Comparison of ENCODE assay signal across 35 mouse cellular contexts in genomic region chr5:62462574-62462973, GRCm38 (mm10).
"Had no signal": no experiment of that assay in that cellular context is flagged by ENCODE, and none has a peak within 500 bp of the region (broad histone marks: within the 10 kb centered on the region; RNA-seq: fewer than 3 reads in every experiment).

No protein-coding gene starts in this region.

- H3K4me1 ChIP-seq: heart, embryonic 10.5 days; heart, embryonic 12.5 days; heart, embryonic 13.5 days; heart, embryonic 15.5 days; hindbrain, embryonic 10.5 days; hindbrain, embryonic 12.5 days; hindbrain, embryonic 13.5 days; hindbrain, embryonic 15.5 days; intestine, embryonic 15.5 days; kidney, embryonic 15.5 days had no signal

- H3K36me3 ChIP-seq: heart, embryonic 10.5 days; heart, embryonic 12.5 days; heart, embryonic 13.5 days; heart, embryonic 15.5 days; hindbrain, embryonic 10.5 days; hindbrain, embryonic 12.5 days; hindbrain, embryonic 13.5 days; hindbrain, embryonic 15.5 days; intestine, embryonic 15.5 days; kidney, embryonic 15.5 days had no signal

- H3K9me3 ChIP-seq: heart, embryonic 10.5 days; heart, embryonic 12.5 days; heart, embryonic 13.5 days; heart, embryonic 15.5 days; hindbrain, embryonic 10.5 days; hindbrain, embryonic 12.5 days; hindbrain, embryonic 13.5 days; hindbrain, embryonic 15.5 days; intestine, embryonic 15.5 days; kidney, embryonic 15.5 days had no signal

- ATAC-seq: hindbrain, embryonic 16.5 days; hindbrain, postnatal 0 days; inflammation-experienced regulatory T-cells, adult 6 months; intestine, embryonic 15.5 days; intestine, embryonic 16.5 days; intestine, postnatal 0 days had no signal

- H3K27me3 ChIP-seq: heart, embryonic 12.5 days; heart, embryonic 13.5 days; heart, embryonic 15.5 days; hindbrain, embryonic 12.5 days; hindbrain, embryonic 13.5 days; hindbrain, embryonic 15.5 days; intestine, embryonic 15.5 days; kidney, embryonic 15.5 days had no signal

- H3K4me2 ChIP-seq: heart, embryonic 11.5 days; heart, embryonic 12.5 days; heart, embryonic 13.5 days; heart, embryonic 15.5 days; hindbrain, embryonic 12.5 days; hindbrain, embryonic 13.5 days; hindbrain, embryonic 14.5 days; hindbrain, embryonic 15.5 days; intestine, embryonic 15.5 days; kidney, embryonic 15.5 days had no signal

- H3K9ac ChIP-seq: heart, embryonic 12.5 days; heart, embryonic 13.5 days; heart, embryonic 15.5 days; hindbrain, embryonic 12.5 days; hindbrain, embryonic 13.5 days; hindbrain, embryonic 14.5 days; hindbrain, embryonic 15.5 days; intestine, embryonic 15.5 days; kidney, embryonic 15.5 days had no signal

- H3K27ac ChIP-seq: heart, adult 2 months; heart, embryonic 10.5 days; heart, embryonic 13.5 days; heart, embryonic 15.5 days; hindbrain, embryonic 10.5 days; hindbrain, embryonic 12.5 days; hindbrain, embryonic 13.5 days; hindbrain, embryonic 14.5 days; hindbrain, embryonic 15.5 days; hindbrain, postnatal 0 days; intestine, embryonic 15.5 days; kidney, embryonic 15.5 days; kidney, postnatal 0 days; layer of hippocampus, adult 2 months had no signal

- H3K4me3 ChIP-seq: heart, adult 2 months; heart, embryonic 10.5 days; heart, embryonic 12.5 days; heart, embryonic 13.5 days; heart, embryonic 15.5 days; hindbrain, embryonic 10.5 days; hindbrain, embryonic 12.5 days; hindbrain, embryonic 13.5 days; hindbrain, embryonic 15.5 days; intestine, embryonic 15.5 days; kidney, embryonic 15.5 days; layer of hippocampus, adult 2 months had no signal

- DNase-seq: heart, adult 2 months; heart, postnatal 10 days; heart, postnatal 14 days; heart, postnatal 36 days; heart, postnatal 4 days; kidney, adult 11 months; kidney, adult 18-20 months; kidney, adult 2 months; kidney, adult 8-10 months; kidney, adult 9 months; kidney, postnatal 10 days; kidney, postnatal 14 days; kidney, postnatal 25 days; kidney, postnatal 36 days; kidney, postnatal 4 days; layer of hippocampus, adult 9-11 months had no signal
